In the genomic region with DNA sequence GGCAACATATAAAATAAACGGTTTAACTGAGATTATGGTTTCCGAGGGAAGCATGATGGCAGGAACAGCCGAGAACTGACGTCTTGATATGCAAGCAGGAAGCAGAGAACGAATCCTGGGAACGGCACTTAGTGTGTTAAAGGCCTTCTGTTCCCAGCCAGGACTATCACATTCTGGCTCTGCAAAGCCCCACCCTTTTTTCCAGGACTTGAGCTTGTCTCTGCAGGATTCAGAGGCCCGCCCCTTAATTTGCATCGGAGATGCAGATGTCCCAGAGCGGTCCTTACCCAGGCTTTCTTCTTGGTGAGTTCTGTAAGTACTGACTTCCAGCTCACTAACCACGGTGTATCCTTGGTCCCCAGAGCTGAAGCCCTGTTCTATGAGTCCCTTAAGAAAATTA, we compare ENCODE assay signal across 8 mouse cellular contexts. TPM values are rescaled to one million over a fixed set of nuclear protein-coding genes. Genes with fewer than 3 reads are reported as not detected.
DNase-seq lines count a peak whose midpoint lies in the region; ATAC-seq and TF ChIP-seq lines count a peak whose summit lies in the region.
"Had no signal": no experiment of that assay in that cellular context is flagged by ENCODE, and none has a peak within 500 bp of the region (broad histone marks: within the 10 kb centered on the region; RNA-seq: fewer than 3 reads in every experiment).

No protein-coding gene starts in this region.

- H3K4me1 ChIP-seq in lung, embryonic 14.5 days (ENCODE audit: insufficient read depth) = no peaks in the 10 kb centered on the region
- no peaks in the 10 kb centered on the region for H3K4me1 ChIP-seq in embryonic facial prominence, embryonic 11.5 days (ENCODE audit: control insufficient read depth, insufficient read depth, low read length)
- no peaks in the 10 kb centered on the region for H3K4me1 ChIP-seq in hindbrain, embryonic 16.5 days (ENCODE audit: control insufficient read depth, insufficient read depth, low read depth, low read length)

- no peak overlapping the region for H3K9ac ChIP-seq in lung, embryonic 14.5 days
- no peak overlapping the region for H3K9ac ChIP-seq in embryonic facial prominence, embryonic 11.5 days (replicated peaks; ENCODE audit: low read length)
- no peak overlapping the region for H3K9ac ChIP-seq in hindbrain, embryonic 16.5 days (ENCODE audit: low read depth, low read length)

- H3K4me3 ChIP-seq in lung, embryonic 14.5 days (ENCODE audit: low read depth, low read length) = no peak overlapping the region
- no peak overlapping the region for H3K4me3 ChIP-seq in embryonic facial prominence, embryonic 11.5 days (ENCODE audit: low read depth, low read length)
- no peak overlapping the region for H3K4me3 ChIP-seq in hindbrain, embryonic 16.5 days (ENCODE audit: low read length)

- H3K27me3 ChIP-seq in lung, embryonic 14.5 days (ENCODE audit: insufficient read depth, low read length) = no peaks in the 10 kb centered on the region
- no peaks in the 10 kb centered on the region for H3K27me3 ChIP-seq in embryonic facial prominence, embryonic 11.5 days (ENCODE audit: control insufficient read depth, insufficient read depth, low read length)
- no peaks in the 10 kb centered on the region for H3K27me3 ChIP-seq in hindbrain, embryonic 16.5 days (replicated peaks; ENCODE audit: control insufficient read depth, insufficient read depth, low read length)

- no peak for TF ChIP-seq CTCF in lung, embryonic 14.5 days (IDR thresholded peaks at IDR 0.05; ENCODE audit: low read depth)

- no peaks in the 10 kb centered on the region for H3K9me3 ChIP-seq in lung, embryonic 14.5 days (ENCODE audit: low read depth, low read length)
- no peaks in the 10 kb centered on the region for H3K9me3 ChIP-seq in embryonic facial prominence, embryonic 11.5 days (replicated peaks; ENCODE audit: control insufficient read depth, low read length)
- H3K9me3 ChIP-seq in hindbrain, embryonic 16.5 days (ENCODE audit: control insufficient read depth, low read length) = no peaks in the 10 kb centered on the region

- no peak for ATAC-seq in lung, embryonic 14.5 days (ENCODE audit: insufficient read depth)
- peak; percentile 29; the same call in 1 of the 2 replicates for ATAC-seq in embryonic facial prominence, embryonic 11.5 days (replicated peaks; ENCODE audit: insufficient number of reproducible peaks, low FRiP score, low TSS enrichment, low read depth)
- no peak for ATAC-seq in hindbrain, embryonic 16.5 days

- no peaks in the 10 kb centered on the region for H3K36me3 ChIP-seq in lung, embryonic 14.5 days (ENCODE audit: insufficient read depth)
- no peaks in the 10 kb centered on the region for H3K36me3 ChIP-seq in embryonic facial prominence, embryonic 11.5 days (replicated peaks; ENCODE audit: control insufficient read depth, insufficient read depth, low read depth, low read length)
- H3K36me3 ChIP-seq in hindbrain, embryonic 16.5 days (ENCODE audit: control insufficient read depth, insufficient read depth, low read length) = no peaks in the 10 kb centered on the region

- H3K27ac ChIP-seq in lung, embryonic 14.5 days (ENCODE audit: low read depth) = no peak overlapping the region
- no peak overlapping the region for H3K27ac ChIP-seq in embryonic facial prominence, embryonic 11.5 days (replicated peaks; ENCODE audit: low read depth, low read length)
- H3K27ac ChIP-seq in hindbrain, embryonic 16.5 days (ENCODE audit: low read depth, low read length) = no peak overlapping the region

- no peak overlapping the region for H3K4me2 ChIP-seq in lung, embryonic 14.5 days
- H3K4me2 ChIP-seq in embryonic facial prominence, embryonic 11.5 days (ENCODE audit: low read depth, low read length) = peak overlapping the region; percentile 17; the same call in 1 of the 2 replicates
- H3K4me2 ChIP-seq in hindbrain, embryonic 16.5 days (ENCODE audit: low read length) = peak overlapping the region; percentile 25

- peak; percentile 64 for DNase-seq in lung, embryonic 14.5 days
- DNase-seq in lung, adult 18-20 months = no peak
- peak; percentile 67 for DNase-seq in embryonic facial prominence, embryonic 11.5 days (ENCODE audit: low spot score)
- DNase-seq in retina, postnatal 1 day = peak; percentile 56
- DNase-seq in urinary bladder, postnatal 10 days (ENCODE audit: low spot score) = no peak
- no peak for DNase-seq in right cerebral cortex, postnatal 25 days
- DNase-seq: thymus, adult 2 months had no signal

- WGBS in lung, embryonic 14.5 days = 3% methylated on average over 10 of the region's 10 CpGs
- 6% methylated on average over 10 of the region's 10 CpGs for WGBS in embryonic facial prominence, embryonic 11.5 days
- 11% methylated on average over 10 of the region's 10 CpGs for WGBS in hindbrain, embryonic 16.5 days

RNA-seq across cellular contexts. Expression of gene Rab23, which starts 4.9 kb away (rescaled TPM):
- polyA plus RNA-seq in lung, embryonic 14.5 days (2014; fragmentation: Nextera tagmentation; extraction: Ambion mirVana) = 22.1 and 23.8 TPM in 2 replicates
- 28.8 and 33.0 TPM in 2 replicates for polyA plus RNA-seq in embryonic facial prominence, embryonic 11.5 days (2014; fragmentation: Nextera tagmentation; extraction: Ambion mirVana)
- 29.2 and 30.0 TPM in 2 replicates for polyA plus RNA-seq in hindbrain, embryonic 16.5 days (2015; fragmentation: Nextera tagmentation; extraction: Ambion mirVana)

RNA-seq across cellular contexts. Expression of gene Bag2, which starts 42.8 kb away (rescaled TPM):
- polyA plus RNA-seq in lung, embryonic 14.5 days (2014; fragmentation: Nextera tagmentation; extraction: Ambion mirVana) = 39.4 and 43.8 TPM in 2 replicates
- polyA plus RNA-seq in embryonic facial prominence, embryonic 11.5 days (2014; fragmentation: Nextera tagmentation; extraction: Ambion mirVana) = 46.7 and 49.6 TPM in 2 replicates
- 26.8 and 28.8 TPM in 2 replicates for polyA plus RNA-seq in hindbrain, embryonic 16.5 days (2015; fragmentation: Nextera tagmentation; extraction: Ambion mirVana)

RNA-seq across cellular contexts. Expression of gene Prim2, which starts 45.2 kb away (rescaled TPM):
- polyA plus RNA-seq in lung, embryonic 14.5 days (2014; fragmentation: Nextera tagmentation; extraction: Ambion mirVana) = 42.2 and 46.8 TPM in 2 replicates
- 54.6 and 56.3 TPM in 2 replicates for polyA plus RNA-seq in embryonic facial prominence, embryonic 11.5 days (2014; fragmentation: Nextera tagmentation; extraction: Ambion mirVana)
- 21.5 and 23.6 TPM in 2 replicates for polyA plus RNA-seq in hindbrain, embryonic 16.5 days (2015; fragmentation: Nextera tagmentation; extraction: Ambion mirVana)

Comparison
In these comparisons a context has a peak if more than half of its experiments do, and no peak if none do; other contexts are left out.
1. DNase-seq: peak in lung, embryonic 14.5 days (single experiment), embryonic facial prominence, embryonic 11.5 days (single experiment) and retina, postnatal 1 day (single experiment); none in lung, adult 18-20 months (0 of 2), urinary bladder, postnatal 10 days (single experiment) and right cerebral cortex, postnatal 25 days (single experiment).